Mouse (Mus musculus): Measurements from ENCODE around the gene Snd1.

- TF ChIP-seq CTCF (conservative IDR thresholded peaks at IDR 0.05; ENCODE audit: low read length) (no peak), NANOG (IDR thresholded peaks at IDR 0.05; ENCODE audit: borderline replicate concordance, low read length) (no peak)
Measured at GRCm38 (mm10) chr6:28471284-28472035, 3.5 kb upstream of the Snd1 start.

Data from E14TG2a.4 (cell line).